Mouse (Mus musculus) lung, postnatal 25 days (tissue): Measurements from ENCODE around the gene Tssk3.

Source experiments
- DNase-seq: peaks from one replicate; pipeline ENCODE4 v3.0.0; 2022; ENCODE audit warnings: low spot score

The Tssk3 gene

GRCm38 (mm10) chr4:129448713-129449112 lies 42.1 kb downstream of the Tssk3 start:
- DNase-seq: no peak

DNA sequence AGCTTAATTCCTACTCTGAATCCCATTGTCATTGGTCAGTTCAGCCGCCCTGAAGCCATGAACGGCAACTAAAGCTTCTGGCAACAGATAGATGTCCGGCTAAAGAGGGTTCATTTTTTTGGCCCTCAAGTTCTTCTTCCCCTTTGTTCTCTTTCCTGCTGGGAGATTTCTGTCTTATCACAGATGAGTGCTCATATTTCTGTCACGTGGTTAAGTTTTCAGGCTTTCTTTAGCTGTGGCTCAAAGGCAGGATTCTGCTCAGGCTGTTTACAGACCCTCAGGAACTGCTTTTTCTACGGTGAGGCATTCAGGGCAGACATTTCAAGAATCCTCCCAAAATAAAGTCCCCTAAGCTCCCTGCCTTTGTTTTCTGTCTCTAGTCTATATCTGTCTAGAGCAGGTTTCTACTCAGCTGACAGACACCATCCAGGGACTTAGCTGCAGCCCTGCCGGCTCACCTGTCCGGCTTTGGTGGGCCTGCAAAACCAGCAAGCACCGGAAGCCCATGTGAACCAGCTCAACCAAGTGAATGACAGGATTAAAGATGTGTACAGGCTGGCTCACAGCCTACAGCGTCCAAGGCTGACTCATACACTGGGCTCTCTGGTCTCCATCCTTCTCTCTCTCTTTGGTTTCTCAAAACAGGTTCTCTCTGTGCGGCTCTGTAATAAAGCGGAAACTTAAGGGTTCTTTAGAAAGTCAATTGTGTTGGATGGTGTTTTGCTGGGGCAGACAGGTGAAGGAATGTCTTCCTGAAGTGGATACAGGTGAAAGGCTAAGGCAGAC lies 42.9 kb downstream of the Tssk3 start:
- DNase-seq: no peak

- DNase-seq: no peak
Measured at GRCm38 (mm10) chr4:129447360-129447759, 43.5 kb downstream of the Tssk3 start.

DNA sequence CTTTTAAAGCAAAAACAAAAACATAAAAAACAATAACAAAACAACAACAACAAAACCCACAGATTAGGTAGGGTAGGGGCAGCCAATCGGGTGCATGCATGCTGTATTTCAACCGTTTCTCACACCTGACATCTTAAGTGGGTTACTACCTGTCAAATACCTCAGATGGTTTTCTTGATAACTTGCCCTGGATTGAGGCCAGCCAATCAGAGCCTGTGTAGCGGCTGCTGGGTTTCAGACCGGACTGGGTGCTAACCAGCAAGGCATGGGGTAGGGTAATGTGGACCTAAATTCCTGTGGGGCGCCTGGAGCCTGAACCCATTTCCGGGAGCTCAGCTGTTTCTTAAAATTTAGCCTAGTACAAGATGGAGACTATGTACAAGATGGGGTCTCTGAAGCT lies 49.7 kb downstream of the Tssk3 start:
- no peak for DNase-seq

GRCm38 (mm10) chr4:129440340-129441063 lies 50.3 kb downstream of the Tssk3 start, which contains the start of gene Zbtb8b:
TSS of gene Zbtb8b (minus strand) at chr4:129440853.
- DNase-seq: peak; percentile 69
